Mouse (Mus musculus) lung, embryonic 15.5 days (tissue): Measurements from ENCODE around the gene Obsl1. TPM values are rescaled to one million over a fixed set of nuclear protein-coding genes. Genes with fewer than 3 reads are reported as not detected.

ENCODE experiments used
- ATAC-seq: fragments of 200-750 bp; cut with Nextera tagmentation; 2 replicates; pipeline ENCODE4 v1.8.0; 2017; ENCODE audit warnings: moderate number of reproducible peaks, borderline replicate concordance; ENCODE audit not compliant: low FRiP score, low TSS enrichment; ENCODE audit errors: extremely low read depth
- H3K27ac ChIP-seq: fragments of 300-500 bp; sonication (generic); 2 replicates; pipeline ENCODE4 v1.5.1; 2015; ENCODE audit warnings: moderate library complexity, mild to moderate bottlenecking, inconsistent platforms
- H3K27me3 ChIP-seq: fragments of 300-500 bp; sonication (generic); 2 replicates; pipeline ENCODE4 v1.6.1; 2015; ENCODE audit warnings: inconsistent platforms
- H3K36me3 ChIP-seq: fragments of 300-500 bp; sonication (generic); 2 replicates; pipeline ENCODE4 v1.6.1; 2015; ENCODE audit warnings: inconsistent platforms
- H3K4me1 ChIP-seq: fragments of 300-500 bp; sonication (generic); 2 replicates; pipeline ENCODE4 v1.6.1; 2015; ENCODE audit warnings: inconsistent platforms
- H3K4me2 ChIP-seq: fragments of 300-500 bp; sonication (generic); 2 replicates; pipeline ENCODE4 v1.6.1; 2015; ENCODE audit warnings: inconsistent platforms, mild to moderate bottlenecking, moderate library complexity
- H3K4me3 ChIP-seq: fragments of 300-500 bp; sonication (generic); 2 replicates; pipeline ENCODE4 v1.5.1; 2015; ENCODE audit warnings: mild to moderate bottlenecking, inconsistent platforms
- H3K9ac ChIP-seq: fragments of 300-500 bp; sonication (generic); 2 replicates; pipeline ENCODE4 v1.6.1; 2015; ENCODE audit warnings: inconsistent platforms
- H3K9me3 ChIP-seq: fragments of 300-500 bp; sonication (generic); 2 replicates; pipeline ENCODE4 v1.6.1; 2016; ENCODE audit warnings: inconsistent platforms
- WGBS: fragments of 180-500 bp; shearing (Covaris S2); methylation state at CpG from one replicate; pipeline ENCODE4 v1.1.7; 2015; 5-methylcytosine and 5-hydroxymethylcytosine counted together
- polyA plus RNA-seq: library from polyadenylated mRNA; unstranded; fragments of >200 nt; fragmentation: Nextera tagmentation; extraction: Ambion mirVana; gene quantifications from 2 replicates; pipeline ENCODE4 v1.2.1, GENCODE M21; 2015

The Obsl1 gene
- polyA plus RNA-seq, 1 experiment from 2014 or later, result 74.0 TPM

DNA sequence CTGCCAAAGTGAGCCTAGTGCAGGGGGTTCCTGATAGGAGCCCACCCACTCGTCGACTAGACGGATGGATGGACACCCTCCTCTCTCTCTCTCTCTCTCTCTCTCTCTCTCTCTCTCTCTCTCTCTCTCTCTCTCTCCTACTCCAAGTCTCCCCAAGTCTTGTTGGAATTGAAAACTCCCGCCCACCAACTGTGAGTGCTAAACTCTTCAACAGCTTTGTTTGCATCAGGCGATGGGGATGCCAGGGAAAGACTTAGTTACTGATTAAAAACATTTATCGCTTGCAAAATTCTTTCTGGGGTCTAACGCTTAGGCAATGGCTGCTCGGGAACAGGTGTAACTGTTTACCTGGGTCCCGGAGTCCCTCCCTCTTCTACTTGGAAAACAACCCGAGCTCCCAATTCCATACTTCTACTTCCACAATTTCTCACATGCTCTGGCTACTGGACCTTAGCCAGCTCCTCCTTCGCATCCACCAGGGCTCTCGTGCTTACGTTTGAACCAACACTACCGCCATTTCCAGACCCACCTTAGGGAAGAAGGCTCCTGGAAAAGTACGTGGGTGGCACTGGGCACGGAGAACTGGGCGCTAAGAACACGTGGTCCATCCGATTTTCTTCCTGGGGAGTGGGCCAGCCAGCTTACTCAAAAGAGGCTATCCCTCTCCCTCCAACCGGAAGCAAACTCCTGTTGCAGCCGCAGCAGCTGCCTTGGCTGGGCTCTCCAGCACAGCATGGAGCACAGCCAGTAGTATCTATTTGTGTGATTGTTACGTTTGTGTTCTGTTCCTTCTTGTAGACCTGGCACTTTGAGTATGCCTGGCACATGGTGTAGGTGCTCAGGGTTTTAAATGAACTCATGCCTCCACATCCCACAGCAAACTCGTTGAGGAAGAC is 47.2 kb downstream of the Obsl1 start:
- H3K4me1 ChIP-seq, result peaks cover 22% of the 10 kb centered on the region
- H3K4me2 ChIP-seq, result peak overlapping the region; percentile 77
- peak overlapping the region; percentile 32; the same call in 1 of the 2 replicates for H3K9ac ChIP-seq
- H3K27ac ChIP-seq, result peak overlapping the region; percentile 22
- H3K9me3 ChIP-seq, result no peaks in the 10 kb centered on the region
- 9% methylated on average over 23 of the region's 23 CpGs for WGBS
- H3K27me3 ChIP-seq, result peaks cover 51% of the 10 kb centered on the region
- peak overlapping the region; percentile 38 for H3K4me3 ChIP-seq
- no peaks in the 10 kb centered on the region for H3K36me3 ChIP-seq
- no peak; the same call in 1 of the 2 replicates for ATAC-seq

- WGBS, result 4% methylated on average over 42 of the region's 42 CpGs
- Histone ChIP-seq H3K4me3 (peak overlapping the region; percentile 38), H3K4me2 (peak overlapping the region; percentile 77), H3K9me3 (no peaks in the 10 kb centered on the region), H3K9ac (peak overlapping the region; percentile 32; the same call in 1 of the 2 replicates), H3K27ac (peak overlapping the region; percentile 22; the same call in 1 of the 2 replicates), H3K36me3 (no peaks in the 10 kb centered on the region), H3K27me3 (peaks cover 58% of the 10 kb centered on the region), H3K4me1 (peaks cover 22% of the 10 kb centered on the region)
- peak; percentile 72 for ATAC-seq
Observed at GRCm38 (mm10) chr1:75458025-75458788, 48.0 kb downstream of the Obsl1 start.

- ATAC-seq, result 0 out of 2 replicates have a peak, but pooled peaks have one; percentile 23
- 5% methylated on average over 10 of the region's 10 CpGs for WGBS
- Histone ChIP-seq H3K36me3 (no peaks in the 10 kb centered on the region), H3K27me3 (peaks cover 63% of the 10 kb centered on the region), H3K9me3 (no peaks in the 10 kb centered on the region), H3K27ac (no peak overlapping the region), H3K9ac (no peak overlapping the region), H3K4me3 (no peak overlapping the region), H3K4me2 (peak overlapping the region; percentile 77), H3K4me1 (peaks cover 22% of the 10 kb centered on the region)
Observed at GRCm38 (mm10) chr1:75457710-75458024, 48.6 kb downstream of the Obsl1 start.

DNA sequence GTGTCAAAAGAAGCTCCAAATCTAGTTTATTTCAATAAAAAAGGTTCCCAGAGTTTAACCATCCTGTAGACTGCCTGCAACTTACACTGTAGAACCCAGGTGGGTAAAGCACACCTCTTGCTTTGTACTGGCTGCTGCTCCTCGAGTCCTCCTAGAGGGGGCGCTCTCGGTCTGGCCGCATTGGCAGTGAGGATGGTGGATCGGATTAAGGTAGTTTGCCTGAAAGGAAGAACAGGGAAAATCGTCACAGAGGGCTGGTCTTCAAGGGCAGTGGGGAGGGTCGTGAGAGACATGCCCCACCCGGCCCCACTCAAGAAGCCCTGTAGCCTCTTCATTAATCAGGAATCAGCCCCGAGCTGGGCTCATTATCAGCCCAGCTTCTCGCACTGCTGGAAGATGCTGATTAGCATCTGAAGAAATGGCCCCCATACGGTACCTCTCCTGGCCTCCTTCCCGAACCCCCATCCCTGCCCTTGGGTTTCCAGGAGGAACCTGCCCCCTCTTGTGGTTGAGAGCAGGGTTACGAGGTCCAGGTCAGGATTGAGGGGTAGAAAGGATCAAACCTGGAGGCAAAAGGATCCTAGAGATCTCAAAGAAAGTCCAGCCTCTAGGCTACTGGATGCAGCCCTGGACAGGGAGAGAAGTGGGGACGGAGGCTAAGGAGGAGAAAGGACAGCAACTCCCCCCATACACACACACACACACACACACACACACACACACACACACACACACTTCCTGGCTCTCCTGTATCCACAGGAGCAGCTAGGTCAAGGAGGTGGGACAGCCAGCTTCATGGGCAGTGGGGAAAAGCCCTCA is 49.3 kb downstream of the Obsl1 start:
- Histone ChIP-seq H3K27me3 (peaks cover 70% of the 10 kb centered on the region), H3K27ac (no peak overlapping the region), H3K4me3 (no peak overlapping the region), H3K9me3 (no peaks in the 10 kb centered on the region), H3K4me2 (no peak overlapping the region), H3K4me1 (peaks cover 22% of the 10 kb centered on the region), H3K36me3 (no peaks in the 10 kb centered on the region), H3K9ac (no peak overlapping the region)
- ATAC-seq, result no peak
- 13% methylated on average over 14 of the region's 14 CpGs for WGBS

DNA sequence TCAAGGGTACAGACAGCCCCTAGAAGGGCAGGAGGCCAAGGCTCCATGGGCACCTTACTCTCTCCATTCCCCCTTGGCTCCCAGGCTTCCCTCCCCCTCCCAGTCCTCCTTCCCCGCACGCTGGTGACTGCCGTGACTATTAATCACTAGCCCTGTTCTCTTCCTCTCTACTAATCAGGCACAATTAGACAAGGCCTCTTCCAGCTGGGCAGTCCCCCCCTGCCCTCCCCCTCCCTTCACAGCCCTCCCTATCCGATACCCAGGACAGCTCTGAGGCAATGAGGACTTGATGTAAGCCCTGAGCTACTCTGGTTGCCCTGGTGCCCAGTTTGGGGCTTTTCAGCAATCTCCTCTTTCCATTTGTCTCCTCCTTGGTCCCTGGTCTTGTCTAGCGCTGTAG is 50.3 kb downstream of the Obsl1 start:
- no peak overlapping the region for H3K4me3 ChIP-seq
- H3K9ac ChIP-seq, result no peak overlapping the region
- no peaks in the 10 kb centered on the region for H3K36me3 ChIP-seq
- WGBS, result 38% methylated on average over 5 of the region's 5 CpGs
- ATAC-seq, result no peak
- peaks cover 26% of the 10 kb centered on the region for H3K4me1 ChIP-seq
- no peak overlapping the region for H3K27ac ChIP-seq
- H3K9me3 ChIP-seq, result no peaks in the 10 kb centered on the region
- peaks cover 80% of the 10 kb centered on the region for H3K27me3 ChIP-seq
- no peak overlapping the region for H3K4me2 ChIP-seq

DNA sequence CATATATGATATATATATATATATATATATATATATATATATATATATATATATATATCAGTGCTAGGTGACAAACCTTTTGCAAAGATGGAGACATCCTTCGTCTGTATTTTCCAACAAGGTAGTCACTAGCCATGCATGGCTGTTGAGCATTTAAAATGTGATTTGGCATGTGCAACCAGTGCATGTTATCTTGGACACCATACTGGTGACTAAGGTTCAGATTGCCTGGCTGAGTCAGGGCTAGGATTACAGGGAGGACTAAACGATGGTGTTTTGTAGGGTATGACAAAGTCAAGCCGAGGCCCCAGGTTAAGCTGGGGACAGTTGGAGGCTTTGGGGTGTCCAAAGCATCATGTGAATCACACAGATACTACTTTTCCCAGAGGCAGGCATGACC is 50.8 kb downstream of the Obsl1 start:
- 68% methylated on average over 3 of the region's 3 CpGs for WGBS
- H3K4me3 ChIP-seq, result no peak overlapping the region
- peaks cover 85% of the 10 kb centered on the region for H3K27me3 ChIP-seq
- H3K4me1 ChIP-seq, result peaks cover 31% of the 10 kb centered on the region
- no peak for ATAC-seq
- H3K36me3 ChIP-seq, result no peaks in the 10 kb centered on the region
- no peak overlapping the region for H3K4me2 ChIP-seq
- H3K9ac ChIP-seq, result no peak overlapping the region
- no peak overlapping the region for H3K27ac ChIP-seq
- no peaks in the 10 kb centered on the region for H3K9me3 ChIP-seq

DNA sequence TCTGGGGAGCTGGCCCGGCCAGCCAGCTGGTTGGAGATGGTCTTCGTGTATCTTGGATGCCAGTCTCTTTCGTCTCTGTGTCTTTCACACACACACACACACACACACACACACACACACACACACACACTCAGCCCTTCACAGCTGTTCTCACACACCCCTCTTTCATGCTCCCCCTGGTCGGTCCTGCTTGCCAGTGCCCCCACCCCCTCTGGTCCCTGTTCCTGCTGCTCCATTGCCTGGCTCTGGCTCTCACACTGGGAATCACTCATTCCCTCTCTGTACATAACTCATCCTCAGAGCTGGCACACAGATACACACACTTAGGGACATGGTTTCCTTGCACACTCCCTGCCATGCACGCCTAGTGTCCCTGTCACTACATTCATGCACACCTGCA is 54.4 kb downstream of the Obsl1 start:
- peaks cover 42% of the 10 kb centered on the region for H3K4me1 ChIP-seq
- 55% methylated on average over 5 of the region's 5 CpGs for WGBS
- no peak for ATAC-seq

DNA sequence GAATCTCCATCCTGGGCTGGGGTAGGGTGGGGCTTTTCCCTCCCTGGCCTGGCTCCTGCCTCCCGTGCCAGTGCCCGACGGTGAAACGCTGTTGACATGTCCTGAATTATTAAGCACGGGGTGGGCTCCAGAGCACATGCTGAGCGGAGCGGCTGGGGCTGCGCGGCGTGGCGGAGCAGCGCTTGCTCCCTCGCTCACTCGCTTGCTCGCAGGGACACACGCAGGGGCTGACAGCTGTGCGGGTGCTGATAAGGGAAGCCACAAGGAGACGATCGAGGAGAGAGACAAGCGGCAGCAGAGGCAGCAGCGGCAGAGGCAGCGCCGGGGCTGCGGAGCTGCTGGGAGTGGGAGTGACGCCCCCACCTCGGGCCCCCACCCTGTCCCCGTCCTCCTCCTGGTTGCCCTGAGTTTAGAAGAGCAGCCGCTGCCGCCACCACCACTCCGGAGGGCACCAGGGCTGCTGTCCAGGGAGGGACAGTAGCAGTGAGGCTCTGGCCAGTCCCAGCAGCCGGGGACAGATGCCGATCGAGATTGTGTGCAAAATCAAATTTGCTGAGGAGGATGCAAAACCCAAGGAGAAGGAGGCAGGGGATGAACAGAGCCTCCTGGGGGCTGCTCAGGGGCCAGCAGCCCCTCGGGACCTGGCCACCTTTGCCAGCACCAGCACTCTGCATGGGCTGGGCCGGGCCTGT is 55.8 kb downstream of the Obsl1 start, which contains the start of gene Asic4:
Gene Asic4, plus strand, starts transcription at position 123 of the 692 bp plus-strand sequence.
- Histone ChIP-seq H3K9me3 (no peaks in the 10 kb centered on the region), H3K4me2 (peak within 1 kb of the TSS; percentile 52), H3K27me3 (peaks cover 92% of the 10 kb centered on the region), H3K27ac (no peak within 1 kb of the TSS), H3K9ac (no peak within 1 kb of the TSS; the same call in 1 of the 2 replicates), H3K4me3 (peak within 1 kb of the TSS; percentile 15), H3K36me3 (no peaks in the 10 kb centered on the region), H3K4me1 (peaks cover 56% of the 10 kb centered on the region)
- WGBS, result 2% methylated on average over 35 of the region's 35 CpGs
- peak; percentile 7; the same call in 1 of the 2 replicates for ATAC-seq

More for the DNA sequence above, 54.4 kb downstream of the Obsl1 start:
- Histone ChIP-seq H3K27ac (no peak overlapping the region), H3K9me3 (no peaks in the 10 kb centered on the region), H3K4me2 (no peak overlapping the region), H3K27me3 (peaks cover 89% of the 10 kb centered on the region), H3K9ac (no peak overlapping the region), H3K36me3 (no peaks in the 10 kb centered on the region), H3K4me3 (no peak overlapping the region)

DNA sequence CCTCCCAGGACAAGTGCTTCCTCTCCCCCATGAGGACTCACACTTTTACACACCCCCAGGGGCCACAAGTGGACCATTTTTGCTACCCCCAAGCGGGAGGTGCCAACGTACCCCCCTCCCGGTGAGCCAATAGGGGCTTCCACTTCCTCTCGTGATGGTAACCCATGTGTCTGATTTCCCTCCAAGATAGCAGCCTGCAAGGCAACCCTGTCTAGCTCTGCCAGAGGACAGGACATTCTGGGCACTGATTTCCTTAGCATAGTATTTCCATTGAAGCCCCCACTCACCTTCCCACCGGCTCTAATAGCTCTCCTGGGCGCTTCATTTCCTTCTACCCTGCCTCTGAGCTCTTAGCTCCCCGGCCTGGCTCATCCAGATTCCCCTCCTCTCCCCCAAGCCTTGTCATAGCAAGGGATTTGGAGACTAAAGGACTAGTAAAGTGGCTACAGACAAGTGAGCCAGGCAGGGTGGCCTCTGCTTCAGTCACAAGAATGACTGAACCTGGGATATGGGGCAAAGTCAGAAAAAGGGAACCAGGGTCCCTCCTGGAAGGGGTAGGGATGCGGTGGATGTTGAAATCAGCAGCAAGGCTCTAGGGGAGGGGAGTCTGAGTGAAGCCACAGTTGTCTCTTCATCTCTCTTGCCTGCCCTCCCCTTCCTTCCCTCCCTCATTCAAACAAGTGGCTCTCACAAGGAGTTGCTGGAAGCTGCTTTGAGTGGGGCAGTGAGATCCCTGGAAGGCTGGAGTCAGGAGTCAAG is 56.7 kb downstream of the Obsl1 start:
- Histone ChIP-seq H3K4me3 (no peak overlapping the region), H3K4me1 (peaks cover 65% of the 10 kb centered on the region), H3K9ac (no peak overlapping the region), H3K27me3 (peaks cover 96% of the 10 kb centered on the region), H3K9me3 (no peaks in the 10 kb centered on the region), H3K4me2 (0 out of 2 replicates have a peak overlapping the region, but pooled peaks have one; percentile 52), H3K36me3 (no peaks in the 10 kb centered on the region), H3K27ac (no peak overlapping the region)
- no peak for ATAC-seq
- 5% methylated on average over 8 of the region's 8 CpGs for WGBS

GRCm38 (mm10) chr1:75448937-75449336 is 57.3 kb downstream of the Obsl1 start:
- no peak overlapping the region for H3K27ac ChIP-seq
- H3K9ac ChIP-seq, result no peak overlapping the region
- no peak overlapping the region for H3K4me3 ChIP-seq
- peaks cover 68% of the 10 kb centered on the region for H3K4me1 ChIP-seq
- no peak for ATAC-seq
- WGBS, result 8% methylated on average over 14 of the region's 14 CpGs
- no peak overlapping the region for H3K4me2 ChIP-seq
- no peaks in the 10 kb centered on the region for H3K9me3 ChIP-seq
- H3K27me3 ChIP-seq, result peaks cover 93% of the 10 kb centered on the region
- H3K36me3 ChIP-seq, result no peaks in the 10 kb centered on the region
